Mouse (Mus musculus) lung, embryonic 14.5 days (tissue): ENCODE results near the gene Zfp958. TPM values are rescaled to one million over a fixed set of nuclear protein-coding genes. Genes with fewer than 3 reads are reported as not detected.
"Not testable (repeated sequence)": the region's sequence is repeated elsewhere in the genome, so short reads cannot be mapped to it uniquely, and the experiment has no call there.

Experiments
- ATAC-seq: fragments of 200-750 bp; cut with Nextera tagmentation; 2 replicates; pipeline ENCODE4 v1.8.0; 2017; ENCODE audit warnings: mild to moderate bottlenecking, moderate TSS enrichment, moderate library complexity; ENCODE audit not compliant: insufficient read depth
- DNase-seq: peaks from one replicate; pipeline ENCODE4 v3.0.0-alpha.2; 2015
- H3K27ac ChIP-seq: fragments of 300-500 bp; sonication (generic); 2 replicates; pipeline ENCODE4 v1.5.1; 2014; ENCODE audit warnings: low read depth, mild to moderate bottlenecking, moderate library complexity
- H3K27me3 ChIP-seq: fragments of 300-500 bp; sonication (generic); 2 replicates; pipeline ENCODE4 v1.6.1; 2014; ENCODE audit warnings: low read length, control low read depth; ENCODE audit not compliant: insufficient read depth
- H3K36me3 ChIP-seq: fragments of 300-500 bp; sonication (generic); 2 replicates; pipeline ENCODE4 v1.6.1; 2014; ENCODE audit warnings: control low read depth; ENCODE audit not compliant: insufficient read depth
- H3K4me1 ChIP-seq: fragments of 300-500 bp; sonication (generic); 2 replicates; pipeline ENCODE4 v1.6.1; 2014; ENCODE audit warnings: antibody characterized with exemption, control low read depth; ENCODE audit not compliant: insufficient read depth
- H3K4me2 ChIP-seq: fragments of 300-500 bp; sonication (generic); 2 replicates; pipeline ENCODE4 v1.6.1; 2014; ENCODE audit warnings: mild to moderate bottlenecking
- H3K4me3 ChIP-seq: fragments of 300-500 bp; sonication (generic); 2 replicates; pipeline ENCODE4 v1.5.1; 2014; ENCODE audit warnings: low read depth, low read length
- H3K9ac ChIP-seq: fragments of 300-500 bp; sonication (generic); 2 replicates; pipeline ENCODE4 v1.6.1; 2014
- H3K9me3 ChIP-seq: fragments of 300-500 bp; sonication (generic); 2 replicates; pipeline ENCODE4 v1.6.1; 2016; ENCODE audit warnings: low read depth, low read length, control low read depth
- CTCF ChIP-seq: IDR thresholded peaks from 2 replicates; pipeline ENCODE4 v1.5.1; 2016; ENCODE audit warnings: antibody characterized with exemption, low read depth
- WGBS: fragments of 180-500 bp; shearing (Covaris S2); extraction: QIAGEN DNeasy Blood & Tissue Kit; methylation state at CpG from one replicate; pipeline ENCODE4 v1.1.7; 2014; 5-methylcytosine and 5-hydroxymethylcytosine counted together
- polyA plus RNA-seq: library from polyadenylated mRNA; unstranded; fragments of >200 nt; fragmentation: Nextera tagmentation; extraction: Ambion mirVana; gene quantifications from 2 replicates; pipeline ENCODE4 v1.2.1, GENCODE M21; 2014

Zfp958 gene
- 14.2 and 15.0 TPM in 2 replicates for polyA plus RNA-seq

- no peaks in the 10 kb centered on the region for H3K36me3 ChIP-seq
- peak; percentile 100 for ATAC-seq
- H3K4me2 ChIP-seq, result peak within 1 kb of the TSS; percentile 91
- peak within 1 kb of the TSS; percentile 82 for H3K4me3 ChIP-seq
- no peaks in the 10 kb centered on the region for H3K27me3 ChIP-seq
- no peaks in the 10 kb centered on the region for H3K4me1 ChIP-seq
- under 1% methylated on average over 25 of the region's 25 CpGs for WGBS
- DNase-seq, result peak; percentile 98
- H3K27ac ChIP-seq, result peak within 1 kb of the TSS; percentile 89
- no peak for TF ChIP-seq CTCF
- no peaks in the 10 kb centered on the region for H3K9me3 ChIP-seq
- H3K9ac ChIP-seq, result peak within 1 kb of the TSS; percentile 89
Measured at GRCm38 (mm10) chr8:4612932-4613853, at the start of gene Zfp958. TSS of gene Zfp958 (plus strand) at chr8:4613167.

- TF ChIP-seq CTCF, result no peak
- ATAC-seq (no peak), DNase-seq (no peak)
- H3K27me3 ChIP-seq, result no peaks in the 10 kb centered on the region
- no peaks in the 10 kb centered on the region for H3K9me3 ChIP-seq
- H3K4me2 ChIP-seq, result no peak overlapping the region
- 55% methylated on average over 3 of the region's 3 CpGs for WGBS
- H3K36me3 ChIP-seq, result no peaks in the 10 kb centered on the region
- H3K9ac ChIP-seq, result no peak overlapping the region
- H3K4me1 ChIP-seq, result no peaks in the 10 kb centered on the region
- H3K27ac ChIP-seq, result no peak overlapping the region
- no peak overlapping the region for H3K4me3 ChIP-seq
Measured at GRCm38 (mm10) chr8:4581986-4582385, 31.0 kb upstream of the Zfp958 start.

GRCm38 (mm10) chr8:4582754-4583178 lies 30.2 kb upstream of the Zfp958 start:
- no peak for DNase-seq
- no peak overlapping the region for H3K4me2 ChIP-seq
- no peaks in the 10 kb centered on the region for H3K9me3 ChIP-seq
- H3K4me3 ChIP-seq, result no peak overlapping the region
- H3K27me3 ChIP-seq, result no peaks in the 10 kb centered on the region
- TF ChIP-seq CTCF, result no peak
- no peak overlapping the region for H3K9ac ChIP-seq
- H3K4me1 ChIP-seq, result no peaks in the 10 kb centered on the region
- no peak for ATAC-seq
- H3K36me3 ChIP-seq, result no peaks in the 10 kb centered on the region
- 62% methylated on average over 6 of the region's 6 CpGs for WGBS
- H3K27ac ChIP-seq, result no peak overlapping the region

DNA sequence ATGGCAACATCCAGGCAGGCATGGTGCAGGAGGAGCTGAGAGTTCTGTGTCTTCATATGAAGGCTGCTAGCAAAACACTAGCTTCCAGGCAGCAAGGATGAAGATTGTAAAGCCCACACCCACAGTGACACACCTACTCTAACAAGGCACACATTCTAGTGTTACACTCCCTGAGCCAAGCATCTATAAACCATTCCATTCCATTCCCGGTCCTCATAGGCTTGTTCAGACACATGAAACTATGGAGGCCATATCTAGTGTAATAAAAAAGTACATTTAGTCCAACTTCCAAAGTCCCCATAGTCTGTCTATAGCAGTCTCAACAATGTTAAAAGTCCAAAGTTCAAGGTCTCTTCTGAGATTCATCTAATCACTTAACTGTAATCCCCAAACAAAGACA lies 28.3 kb upstream of the Zfp958 start:
- Histone ChIP-seq H3K36me3 (no peaks in the 10 kb centered on the region), H3K4me3 (no peak overlapping the region), H3K27me3 (no peaks in the 10 kb centered on the region), H3K4me2 (no peak overlapping the region), H3K4me1 (no peaks in the 10 kb centered on the region), H3K9me3 (no peaks in the 10 kb centered on the region), H3K27ac (no peak overlapping the region), H3K9ac (no peak overlapping the region)
- no peak for TF ChIP-seq CTCF
- 85% methylated on average over 1 of the region's 1 CpGs for WGBS
- DNase-seq (no peak), ATAC-seq (no peak)

DNA sequence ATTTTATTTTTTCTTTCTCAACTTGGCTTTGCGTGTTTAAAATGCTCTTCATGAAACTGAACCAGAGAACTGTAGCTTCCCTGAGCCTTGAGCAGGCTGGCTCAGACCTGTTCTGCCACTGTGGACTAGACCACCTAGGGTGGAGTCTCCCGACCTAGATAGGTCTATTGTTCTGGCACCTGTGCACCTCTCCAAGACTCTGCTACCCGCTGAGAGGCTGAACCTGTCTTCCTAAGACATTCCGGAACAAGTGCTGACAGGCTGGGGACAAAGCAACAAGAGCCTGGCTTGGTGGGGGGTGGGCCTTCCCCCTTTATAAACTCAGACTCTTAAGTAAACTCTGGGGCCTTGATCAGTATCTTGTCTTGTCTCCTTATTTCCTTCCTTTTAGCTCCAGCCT lies 26.6 kb upstream of the Zfp958 start:
- H3K36me3 ChIP-seq, result no peaks in the 10 kb centered on the region
- no peak overlapping the region for H3K4me3 ChIP-seq
- no peaks in the 10 kb centered on the region for H3K9me3 ChIP-seq
- no peak overlapping the region for H3K4me2 ChIP-seq
- peak; percentile 63; the same call in 1 of the 2 replicates for ATAC-seq
- H3K27ac ChIP-seq, result no peak overlapping the region
- no peaks in the 10 kb centered on the region for H3K27me3 ChIP-seq
- no peak overlapping the region for H3K9ac ChIP-seq
- 34% methylated on average over 4 of the region's 4 CpGs for WGBS
- no peak for TF ChIP-seq CTCF
- no peak for DNase-seq
- no peaks in the 10 kb centered on the region for H3K4me1 ChIP-seq

GRCm38 (mm10) chr8:4588165-4589000 lies 24.6 kb upstream of the Zfp958 start:
- WGBS, result 40% methylated on average over 9 of the region's 9 CpGs
- no peak overlapping the region for H3K27ac ChIP-seq
- H3K4me1 ChIP-seq, result no peaks in the 10 kb centered on the region
- no peak overlapping the region for H3K4me2 ChIP-seq
- peak; percentile 82 for TF ChIP-seq CTCF
- DNase-seq, result peak; percentile 95
- no peak overlapping the region for H3K4me3 ChIP-seq
- no peaks in the 10 kb centered on the region for H3K27me3 ChIP-seq
- peak; percentile 66 for ATAC-seq
- H3K9ac ChIP-seq, result no peak overlapping the region
- H3K9me3 ChIP-seq, result no peaks in the 10 kb centered on the region
- H3K36me3 ChIP-seq, result no peaks in the 10 kb centered on the region

- no peaks in the 10 kb centered on the region for H3K9me3 ChIP-seq
Measured at GRCm38 (mm10) chr8:4608896-4609295, 4.1 kb upstream of the Zfp958 start.

DNA sequence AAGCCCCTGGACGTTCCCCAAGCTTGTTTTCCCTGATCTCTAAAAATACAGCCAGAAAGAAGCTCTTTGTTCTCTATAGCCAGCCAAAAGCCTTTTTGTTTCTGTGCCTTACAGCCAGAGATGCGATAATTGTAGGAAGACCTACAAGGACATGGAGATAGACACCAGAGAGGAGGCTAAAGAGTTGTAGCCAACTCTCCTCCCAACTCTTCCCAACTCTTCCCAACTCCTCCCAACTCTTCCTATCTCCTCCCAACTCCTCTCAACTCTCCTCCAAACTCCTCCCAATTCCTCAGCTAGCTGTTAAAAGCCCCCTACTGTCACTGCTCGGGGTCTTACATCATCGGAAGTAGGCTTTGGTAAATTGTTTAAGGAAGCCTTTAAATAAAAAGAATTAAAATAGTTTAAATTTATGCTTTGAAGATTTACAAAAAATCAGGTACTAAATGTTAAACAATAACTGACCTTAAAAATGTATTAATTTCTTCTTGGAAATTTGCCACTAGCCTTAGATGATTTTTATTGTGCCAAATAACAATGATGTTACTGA lies 1.3 kb upstream of the Zfp958 start:
- not testable (repeated sequence) for H3K9ac ChIP-seq, H3K36me3 ChIP-seq, H3K4me1 ChIP-seq, H3K9me3 ChIP-seq, H3K4me2 ChIP-seq, H3K4me3 ChIP-seq, DNase-seq, ATAC-seq, H3K27ac ChIP-seq, H3K27me3 ChIP-seq
- WGBS, result 76% methylated on average over 4 of the region's 4 CpGs

More at GRCm38 (mm10) chr8:4608896-4609295, 4.1 kb upstream of the Zfp958 start:
- DNase-seq (peak; percentile 53), ATAC-seq (0 out of 2 replicates have a peak, but pooled peaks have one; percentile 1)
- no peak overlapping the region for H3K4me2 ChIP-seq
- H3K36me3 ChIP-seq, result no peaks in the 10 kb centered on the region
- no peak overlapping the region for H3K4me3 ChIP-seq
- H3K4me1 ChIP-seq, result no peaks in the 10 kb centered on the region
- no peak overlapping the region for H3K27ac ChIP-seq
- no peak for TF ChIP-seq CTCF
- no peaks in the 10 kb centered on the region for H3K27me3 ChIP-seq
- H3K9ac ChIP-seq, result no peak overlapping the region
- WGBS, result 61% methylated on average over 7 of the region's 7 CpGs
